Mouse (Mus musculus) layer of hippocampus, adult 2 months (tissue): Measurements from ENCODE around the gene Slc1a4. TPM values are rescaled to one million over a fixed set of nuclear protein-coding genes. Genes with fewer than 3 reads are reported as not detected.
A peak's percentile ranks its signal among the peaks of the same experiment; 100 is the strongest.

Source experiments
- DNase-seq, 2 experiments: peaks; one replicate each; pipeline ENCODE4 v3.0.0; 2022; ENCODE audit warnings: low spot score in 2 of 2
- H3K27ac ChIP-seq: fragments of 200-600 bp; 2 replicates; pipeline ENCODE4 v1.8.1; 2022
- H3K4me3 ChIP-seq: fragments of 200-600 bp; 2 replicates; pipeline ENCODE4 v1.8.1; 2022; ENCODE audit warnings: mild to moderate bottlenecking
- CTCF ChIP-seq: fragments of 200-600 bp; conservative IDR thresholded peaks from 2 replicates; pipeline ENCODE4 v1.8.1; 2022; ENCODE audit warnings: antibody characterized with exemption, mild to moderate bottlenecking, moderate library complexity
- total RNA-seq, 2 experiments: library from RNA; stranded (reverse); gene quantifications; 2 replicates each; pipeline ENCODE4 v1.2.3; 2021

Slc1a4 gene
- total RNA-seq, 2 experiments from 2014 or later, result 36.9 to 39.2 TPM

GRCm38 (mm10) chr11:20341598-20341997, 9.1 kb upstream of the Slc1a4 start:
- Histone ChIP-seq H3K27ac (no peak overlapping the region), H3K4me3 (no peak overlapping the region)
- no peak for DNase-seq
- TF ChIP-seq CTCF, result no peak

- DNase-seq, result no peak
- Histone ChIP-seq H3K4me3 (no peak overlapping the region), H3K27ac (no peak overlapping the region)
- TF ChIP-seq CTCF, result no peak
Observed at GRCm38 (mm10) chr11:20338703-20339102, 6.2 kb upstream of the Slc1a4 start.

GRCm38 (mm10) chr11:20334301-20334700, 1.8 kb upstream of the Slc1a4 start:
- TF ChIP-seq CTCF, result no peak
- no peak for DNase-seq
- no peak overlapping the region for H3K27ac ChIP-seq
- no peak overlapping the region for H3K4me3 ChIP-seq

DNA sequence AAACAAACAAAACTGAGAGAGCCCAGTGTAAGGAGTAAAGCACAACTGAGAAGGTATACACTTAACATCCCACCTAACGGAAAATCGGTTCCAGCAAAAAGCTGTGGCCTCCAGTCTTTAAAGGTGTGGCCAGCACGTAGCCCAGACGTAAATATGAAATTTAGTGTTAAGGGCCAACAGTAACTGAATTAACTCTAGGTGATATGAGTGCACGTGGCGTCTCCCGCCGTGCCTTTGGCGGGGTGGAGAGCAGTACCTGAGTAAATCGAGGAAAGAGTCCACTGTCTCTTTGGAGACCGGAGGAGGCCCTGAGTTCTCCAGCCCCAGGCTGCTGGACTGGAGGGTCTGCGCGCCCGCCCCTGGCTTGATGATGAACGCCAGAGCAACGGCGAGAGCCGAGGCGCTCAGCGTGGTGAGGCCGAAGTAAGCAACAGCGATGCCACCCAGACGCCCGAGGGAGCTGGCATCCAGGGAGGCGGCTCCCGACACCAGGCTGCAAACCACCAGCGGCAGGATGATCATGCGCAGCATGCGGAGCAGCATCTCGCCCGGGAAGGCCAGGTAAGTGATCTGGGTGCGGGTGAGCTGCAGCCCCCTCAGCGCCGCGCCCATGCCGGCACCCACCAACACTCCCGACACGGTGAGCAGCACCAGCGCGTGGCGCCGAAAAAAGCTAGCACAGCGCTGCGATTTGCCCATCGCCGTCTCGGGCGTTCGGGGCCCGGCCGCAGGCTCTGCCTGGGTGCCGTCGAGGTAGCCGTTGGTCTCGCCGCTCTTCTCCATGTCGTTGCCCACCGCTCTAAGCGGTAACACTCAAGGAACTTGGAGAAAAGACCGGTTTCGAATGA, 599 bp downstream of the Slc1a4 start:
- Histone ChIP-seq H3K27ac (peak overlapping the region; percentile 97), H3K4me3 (peak overlapping the region; percentile 91)
- DNase-seq, result peak; percentile 29 to 48
- TF ChIP-seq CTCF, result no peak

DNA sequence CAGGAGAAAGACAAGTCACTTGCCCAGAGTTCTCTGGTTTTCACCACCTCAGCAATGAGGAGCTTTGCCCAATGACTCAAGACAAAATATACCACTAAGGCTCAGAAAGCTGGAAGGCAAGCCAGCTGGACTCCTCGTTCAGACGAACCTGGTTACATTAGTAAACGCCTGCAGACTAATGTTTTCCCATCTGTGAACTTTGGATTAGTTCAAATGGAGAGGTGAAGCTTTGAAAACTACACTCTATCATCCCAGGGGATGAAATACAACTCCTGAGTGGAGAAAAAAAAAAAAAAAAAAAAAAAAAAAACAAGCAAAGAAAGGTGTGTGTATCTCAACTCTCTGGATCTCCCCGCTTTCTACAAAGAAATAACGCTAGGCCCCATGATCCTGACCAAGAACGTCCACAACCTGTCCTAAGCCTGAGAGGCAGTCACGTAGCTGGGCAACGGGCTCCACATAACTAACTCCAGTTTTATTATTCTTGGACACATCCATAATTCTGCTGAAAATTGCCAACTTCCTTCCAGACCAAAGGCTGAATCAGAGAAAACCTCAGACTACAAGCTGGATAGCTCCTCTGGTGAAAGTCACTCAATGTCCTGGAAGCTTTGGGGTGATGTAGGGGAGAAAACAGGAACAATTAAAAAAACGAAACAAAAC, 1.4 kb downstream of the Slc1a4 start:
- Histone ChIP-seq H3K27ac (peak overlapping the region; percentile 97; the same call in 1 of the 2 replicates), H3K4me3 (peak overlapping the region; percentile 91)
- TF ChIP-seq CTCF, result no peak
- no peak for DNase-seq

GRCm38 (mm10) chr11:20329711-20330110, 2.8 kb downstream of the Slc1a4 start:
- Histone ChIP-seq H3K4me3 (peak overlapping the region; percentile 31; the same call in 1 of the 2 replicates), H3K27ac (no peak overlapping the region)
- TF ChIP-seq CTCF, result no peak
- DNase-seq, result no peak

DNA sequence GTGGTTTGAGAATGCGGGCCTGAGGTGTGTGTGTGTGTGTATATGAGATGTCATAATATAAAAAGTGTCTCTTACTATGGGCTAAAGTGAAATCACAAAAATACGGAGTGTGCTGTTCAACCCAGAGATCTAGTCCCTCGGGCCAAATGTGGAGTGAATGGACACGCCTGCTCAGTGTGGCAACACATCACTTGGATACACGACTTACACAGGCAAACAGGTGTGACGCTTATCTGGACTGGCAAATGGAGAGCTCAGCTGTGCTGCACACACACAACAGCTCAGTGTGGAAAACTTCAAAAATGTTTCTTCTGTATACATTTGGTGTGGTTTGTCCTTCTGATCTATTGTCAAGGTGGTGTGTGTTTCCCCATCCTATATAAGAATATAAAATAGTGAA, 3.7 kb downstream of the Slc1a4 start:
- no peak for DNase-seq
- H3K27ac ChIP-seq, result no peak overlapping the region
- TF ChIP-seq CTCF, result no peak

DNA sequence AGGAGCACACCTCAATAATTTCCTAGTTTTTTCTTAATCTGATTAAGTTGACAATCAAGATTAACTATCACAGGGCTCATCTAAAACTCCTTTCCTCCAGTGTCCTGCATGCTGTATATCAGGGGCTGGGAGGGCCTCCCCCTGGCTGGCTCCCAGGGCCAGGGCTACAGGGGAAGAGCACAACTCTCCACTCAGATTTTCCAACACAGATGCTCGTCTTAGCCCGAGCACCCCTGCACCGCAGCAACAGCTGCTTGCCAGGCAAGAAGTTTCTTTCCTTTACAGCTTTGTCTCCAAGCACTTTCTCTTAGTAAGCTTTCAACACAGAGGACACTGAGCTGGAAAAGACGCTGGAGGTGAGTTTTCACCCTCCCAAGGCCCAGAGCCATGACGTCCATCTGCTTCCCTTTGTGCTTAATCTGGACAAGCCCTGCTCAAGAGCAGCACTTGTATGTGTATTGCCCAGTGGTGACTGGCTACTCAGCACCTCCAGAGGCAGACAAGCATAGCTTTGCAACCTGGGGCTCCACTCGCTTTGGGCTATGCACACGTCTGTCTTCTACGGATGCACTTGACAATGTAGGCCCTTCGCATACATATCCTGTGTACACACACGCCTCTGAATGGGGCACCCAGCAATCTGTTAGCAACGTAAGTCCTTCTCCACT, 6.1 kb downstream of the Slc1a4 start:
- H3K4me3 ChIP-seq, result no peak overlapping the region
- H3K27ac ChIP-seq, result no peak overlapping the region
- no peak for TF ChIP-seq CTCF
- DNase-seq, result no peak

More for the DNA sequence above, 3.7 kb downstream of the Slc1a4 start:
- no peak overlapping the region for H3K4me3 ChIP-seq

GRCm38 (mm10) chr11:20325073-20325694, 7.3 kb downstream of the Slc1a4 start:
- TF ChIP-seq CTCF, result no peak
- no peak for DNase-seq
- no peak overlapping the region for H3K27ac ChIP-seq
- H3K4me3 ChIP-seq, result no peak overlapping the region

DNA sequence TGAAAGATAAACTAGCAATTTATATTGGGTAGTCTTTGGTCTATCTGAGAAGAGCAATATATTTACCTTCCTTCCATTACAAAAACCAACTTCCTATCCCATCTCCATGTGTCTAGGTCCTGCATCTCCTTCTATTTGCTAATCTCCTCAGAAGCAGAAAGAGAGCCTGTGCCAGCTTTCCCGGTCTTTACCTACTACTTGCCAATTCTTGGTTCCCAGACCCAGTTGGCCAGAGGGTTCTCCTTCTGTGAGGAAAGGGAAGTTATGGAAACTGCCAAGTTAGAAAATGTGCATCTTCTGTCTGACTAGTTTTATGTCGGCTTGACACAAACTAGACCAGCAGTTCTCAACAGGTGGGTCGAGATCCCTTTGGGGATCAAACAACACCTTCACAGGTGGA, 8.5 kb downstream of the Slc1a4 start:
- DNase-seq, result no peak

DNA sequence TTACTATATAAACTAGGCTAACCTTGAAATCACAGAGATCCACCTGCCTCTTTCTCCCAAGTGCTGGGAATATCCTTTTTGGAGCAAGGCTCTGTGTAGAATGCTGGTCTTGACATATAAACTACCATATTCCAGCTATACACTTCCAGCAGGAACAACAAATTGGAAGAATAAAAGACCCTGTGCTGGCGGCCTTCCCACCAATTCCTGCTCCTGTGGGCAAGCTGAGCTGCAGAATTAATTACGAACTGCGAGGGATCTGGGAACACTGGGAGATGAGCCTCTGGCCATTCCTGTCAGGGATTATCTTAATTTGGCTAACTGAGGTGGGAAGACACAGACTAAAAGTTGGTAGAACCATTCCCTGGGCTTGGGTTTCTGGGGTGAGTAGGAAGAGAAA, 10.1 kb downstream of the Slc1a4 start:
- no peak overlapping the region for H3K4me3 ChIP-seq
- no peak for DNase-seq
- no peak for TF ChIP-seq CTCF
- no peak overlapping the region for H3K27ac ChIP-seq

More for the DNA sequence above, 8.5 kb downstream of the Slc1a4 start:
- Histone ChIP-seq H3K4me3 (no peak overlapping the region), H3K27ac (no peak overlapping the region)
- no peak for TF ChIP-seq CTCF

DNA sequence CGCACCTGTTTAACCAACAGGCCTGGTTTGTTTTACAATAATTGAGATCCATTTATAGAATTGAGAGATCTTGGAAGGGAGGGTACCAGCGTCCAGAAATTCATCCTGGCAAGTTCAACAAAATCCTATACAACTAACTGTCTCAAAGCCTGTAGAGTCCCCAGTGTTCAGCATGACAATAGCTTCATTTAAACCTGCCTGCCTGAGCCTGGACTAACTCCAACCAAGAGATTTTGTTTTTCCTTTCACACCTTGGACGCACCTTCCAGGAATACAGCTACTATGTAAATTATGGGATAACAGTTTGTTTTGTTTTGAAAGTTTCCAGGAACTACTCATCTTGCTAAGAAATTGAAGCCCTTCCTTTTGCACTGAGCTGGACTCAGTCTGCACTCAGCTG, 11.9 kb downstream of the Slc1a4 start:
- no peak overlapping the region for H3K27ac ChIP-seq
- no peak overlapping the region for H3K4me3 ChIP-seq
- no peak for TF ChIP-seq CTCF
- no peak for DNase-seq
